In the genomic region with DNA sequence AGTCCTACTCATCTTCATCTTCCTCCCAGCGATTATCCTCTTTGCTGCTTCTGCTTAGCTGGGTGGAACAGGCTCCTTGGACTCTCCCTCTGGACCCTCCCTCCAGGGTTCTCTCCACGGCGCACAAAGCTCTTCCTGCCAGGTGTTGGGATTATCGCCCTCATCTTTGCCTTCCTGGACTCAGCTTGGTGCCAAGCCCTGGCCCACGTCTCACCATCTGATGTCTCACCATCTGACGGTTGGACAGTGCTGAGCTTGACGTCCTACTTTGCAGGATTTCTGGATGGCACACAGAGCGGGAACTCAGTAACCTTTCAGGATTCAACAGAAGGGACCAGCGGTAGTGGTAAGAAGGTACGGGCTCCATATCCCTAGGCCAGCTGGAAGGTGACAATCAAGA, we compare ENCODE assay signal across 20 mouse cellular contexts. TPM values are rescaled to one million over a fixed set of nuclear protein-coding genes. Genes with fewer than 3 reads are reported as not detected.
"Had no signal": no experiment of that assay in that cellular context is flagged by ENCODE, and none has a peak within 500 bp of the region (broad histone marks: within the 10 kb centered on the region; RNA-seq: fewer than 3 reads in every experiment).

No protein-coding gene starts in this region.

- H3K4me2 ChIP-seq: limb, embryonic 13.5 days; liver, embryonic 12.5 days; lung, embryonic 15.5 days; midbrain, embryonic 13.5 days; neural tube, embryonic 15.5 days had no signal

- H3K9me3 ChIP-seq: limb, embryonic 13.5 days; liver, embryonic 12.5 days; lung, embryonic 15.5 days; midbrain, embryonic 13.5 days; neural tube, embryonic 15.5 days had no signal

- ATAC-seq: liver, embryonic 12.5 days; midbrain, embryonic 13.5 days had no signal

- H3K4me1 ChIP-seq: lung, embryonic 15.5 days; midbrain, embryonic 13.5 days; neural tube, embryonic 15.5 days had no signal

- H3K27me3 ChIP-seq: limb, embryonic 13.5 days; lung, embryonic 15.5 days; midbrain, embryonic 13.5 days; neural tube, embryonic 15.5 days had no signal

- H3K36me3 ChIP-seq: limb, embryonic 13.5 days; liver, embryonic 12.5 days; lung, embryonic 15.5 days; midbrain, embryonic 13.5 days; neural tube, embryonic 15.5 days had no signal

- H3K9ac ChIP-seq: limb, embryonic 13.5 days; liver, embryonic 12.5 days; lung, embryonic 15.5 days; midbrain, embryonic 13.5 days; neural tube, embryonic 15.5 days had no signal

- H3K27ac ChIP-seq: kidney, postnatal 0 days; limb, embryonic 13.5 days; liver, embryonic 12.5 days; lung, embryonic 15.5 days; midbrain, embryonic 13.5 days; neural tube, embryonic 15.5 days; stomach, postnatal 0 days had no signal

- DNase-seq: kidney, postnatal 36 days; layer of hippocampus, adult 9-11 months; layer of hippocampus, postnatal 36 days; lung, postnatal 36 days; right cerebral cortex, adult 18-20 months; right cerebral cortex, postnatal 25 days; thymus, postnatal 4 days had no signal

- H3K4me3 ChIP-seq: limb, embryonic 13.5 days; liver, embryonic 12.5 days; lung, embryonic 15.5 days; midbrain, embryonic 13.5 days; myocyte; neural tube, embryonic 15.5 days had no signal

RNA-seq across cellular contexts. Expression of a gene that starts 9.7 kb away (rescaled TPM):
- total RNA-seq: layer of hippocampus, adult 18-20 months; layer of hippocampus, postnatal 36 days; left cerebral cortex, adult 8-10 months; left cerebral cortex, postnatal 36 days had no signal
- polyA plus RNA-seq: kidney, postnatal 0 days; limb, embryonic 13.5 days; lung, embryonic 15.5 days; midbrain, embryonic 13.5 days; myocyte; neural tube, embryonic 11.5 days had no signal

RNA-seq across cellular contexts. Expression of a gene that starts 23.1 kb away (rescaled TPM):
- total RNA-seq: layer of hippocampus, adult 18-20 months; layer of hippocampus, postnatal 36 days; left cerebral cortex, adult 8-10 months; left cerebral cortex, postnatal 36 days; megakaryocyte progenitor cell, adult 5-6 weeks had no signal
